In the genomic region with DNA sequence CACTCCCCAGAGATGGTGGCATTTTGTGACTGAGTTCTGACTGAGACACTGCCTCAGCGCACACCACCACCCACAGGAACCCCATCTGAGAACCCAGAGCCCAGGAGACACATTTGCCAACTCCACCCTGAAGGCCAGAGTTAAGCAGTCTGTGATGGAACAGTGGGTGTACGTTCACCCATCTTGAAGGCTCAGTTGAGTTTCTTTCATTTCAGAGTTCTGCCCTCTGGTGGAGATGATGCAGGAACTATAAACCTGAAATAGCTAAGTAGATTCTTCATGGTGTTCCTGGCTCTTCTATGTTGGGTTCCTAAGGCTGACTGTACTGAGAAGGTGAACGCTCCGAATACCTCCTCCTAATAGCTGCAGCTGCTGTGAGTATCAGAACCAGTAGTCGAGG, we compare ENCODE assay signal across 10 mouse cellular contexts. TPM values are rescaled to one million over a fixed set of nuclear protein-coding genes. Genes with fewer than 3 reads are reported as not detected.
DNase-seq lines count a peak whose midpoint lies in the region; ATAC-seq and TF ChIP-seq lines count a peak whose summit lies in the region.
"Had no signal": no experiment of that assay in that cellular context is flagged by ENCODE, and none has a peak within 500 bp of the region (broad histone marks: within the 10 kb centered on the region; RNA-seq: fewer than 3 reads in every experiment).

No protein-coding gene starts in this region.

- no peaks in the 10 kb centered on the region for H3K9me3 ChIP-seq in midbrain, embryonic 14.5 days (ENCODE audit: control insufficient read depth, low read length)
- H3K9me3 ChIP-seq: limb, embryonic 15.5 days had no signal

- no peak for DNase-seq in cerebellum, adult 2 months
- no peak for DNase-seq in cerebellum, adult 9-10 months
- DNase-seq in left cerebral cortex, adult 2 months (ENCODE audit: extremely low spot score in 1 of 2, low spot score in 2 of 2): no peak
- no peak for DNase-seq in left cerebral cortex, adult 18-20 months (ENCODE audit: low spot score in 2 of 2)
- DNase-seq in brain, adult 2 months (ENCODE audit: low read depth, low spot score): peak; percentile 75
- peak; percentile 70 for DNase-seq in midbrain, embryonic 14.5 days
- DNase-seq in heart, adult 8-10 months (ENCODE audit: low spot score): no peak
- no peak for DNase-seq in cerebellum, postnatal 25 days

- H3K27me3 ChIP-seq in cerebellum, adult 2 months (ENCODE audit: control insufficient read depth, insufficient read depth, low read length): no peaks in the 10 kb centered on the region; the same call in 1 of the 2 replicates
- peaks cover 27% of the 10 kb centered on the region for H3K27me3 ChIP-seq in midbrain, embryonic 14.5 days (ENCODE audit: control insufficient read depth, insufficient read depth, low read length)

- H3K36me3 ChIP-seq in midbrain, embryonic 14.5 days (ENCODE audit: control insufficient read depth, insufficient read depth, low read length): no peaks in the 10 kb centered on the region
- H3K36me3 ChIP-seq: limb, embryonic 15.5 days had no signal

- intact Hi-C loops in left cerebral cortex, adult 2 months (cut with DNase I): loop anchor here (1.0 kb wide), 1 partner anchor 154 kb away; no protein-coding TSS in a partner anchor

- 0 out of 2 replicates have a peak, but pooled peaks have one; percentile 2 for TF ChIP-seq CTCF in cerebellum, adult 2 months (IDR thresholded peaks at IDR 0.05; ENCODE audit: borderline replicate concordance, insufficient read depth, low read depth, low read length)
- peak; percentile 64 for TF ChIP-seq CTCF in left cerebral cortex, adult 2 months (IDR thresholded peaks at IDR 0.05)

- H3K4me3 ChIP-seq in cerebellum, adult 2 months (replicated peaks; ENCODE audit: insufficient read depth, low read depth, low read length): no peak overlapping the region
- H3K4me3 ChIP-seq in left cerebral cortex, adult 2 months: no peak overlapping the region
- H3K4me3 ChIP-seq in midbrain, embryonic 14.5 days (replicated peaks; ENCODE audit: low read depth, low read length): no peak overlapping the region
- H3K4me3 ChIP-seq: limb, embryonic 15.5 days had no signal

- TF ChIP-seq POLR2A in cerebellum, adult 2 months (IDR thresholded peaks at IDR 0.05; ENCODE audit: borderline replicate concordance, insufficient read depth, low read length): no peak

- ATAC-seq in midbrain, embryonic 14.5 days (ENCODE audit: low FRiP score, low TSS enrichment): 0 out of 2 replicates have a peak, but pooled peaks have one; percentile 6

- no peak overlapping the region for H3K27ac ChIP-seq in cerebellum, adult 2 months (ENCODE audit: insufficient read depth, low read length)
- H3K27ac ChIP-seq in left cerebral cortex, adult 2 months: no peak overlapping the region
- H3K27ac ChIP-seq in midbrain, embryonic 14.5 days (replicated peaks; ENCODE audit: low read depth, low read length): no peak overlapping the region
- H3K27ac ChIP-seq: limb, embryonic 15.5 days had no signal

- no peaks in the 10 kb centered on the region for H3K4me1 ChIP-seq in cerebellum, adult 2 months (ENCODE audit: control insufficient read depth, insufficient read depth, low read length)
- 0 out of 2 replicates have a peak, but pooled peaks cover 9% of the 10 kb centered on the region for H3K4me1 ChIP-seq in midbrain, embryonic 14.5 days (ENCODE audit: control insufficient read depth, insufficient read depth, low read length)

- no peak overlapping the region for H3K4me2 ChIP-seq in midbrain, embryonic 14.5 days (ENCODE audit: low read length)
- H3K4me2 ChIP-seq: limb, embryonic 15.5 days had no signal

- H3K9ac ChIP-seq in midbrain, embryonic 14.5 days (replicated peaks; ENCODE audit: low read length): no peak overlapping the region
- H3K9ac ChIP-seq: limb, embryonic 15.5 days had no signal

- 60% methylated on average over 5 of the region's 5 CpGs for WGBS in cerebellum, adult 2 months
- 78% methylated on average over 5 of the region's 5 CpGs for WGBS in midbrain, embryonic 14.5 days

RNA-seq across cellular contexts. Expression of a gene that starts 1.5 kb away (rescaled TPM):
- 2.3 and 3.0 TPM in 2 replicates for polyA plus RNA-seq in cerebellum, adult 2 months (2012; rRNA removed)
- total RNA-seq in left cerebral cortex, adult 2 months (2021): under 1 TPM; 0.18 to 0.26 TPM
- total RNA-seq in left cerebral cortex, adult 18-20 months (2021): under 1 TPM; 0.14 TPM
- 1.1 and 1.3 TPM in 2 replicates for polyA plus RNA-seq in midbrain, embryonic 14.5 days (2014; fragmentation: Nextera tagmentation; extraction: Ambion mirVana)
- 100 to 1,000 TPM; 126 to 177 (median 144) TPM for total RNA-seq in heart, adult 8-10 months (2022)
- polyA plus RNA-seq: small intestine, adult 2 months had no signal

RNA-seq across cellular contexts. Expression of a gene that starts 53.7 kb away (rescaled TPM):
- polyA plus RNA-seq in cerebellum, adult 2 months (2012; rRNA removed): 9.6 and 10.9 TPM in 2 replicates
- total RNA-seq in left cerebral cortex, adult 2 months (2021): 10 to 100 TPM; 14.8 to 16.7 TPM
- 10 to 100 TPM; 13.5 to 16.6 TPM for total RNA-seq in left cerebral cortex, adult 18-20 months (2021)
- polyA plus RNA-seq in midbrain, embryonic 14.5 days (2014; fragmentation: Nextera tagmentation; extraction: Ambion mirVana): 14.3 and 19.2 TPM in 2 replicates
- 1 to 10 TPM; 3.2 to 6.6 (median 4.4) TPM for total RNA-seq in heart, adult 8-10 months (2022)

Comparison
In these comparisons a context has a peak if more than half of its experiments do, and no peak if none do; other contexts are left out.
1. DNase-seq: peak in brain, adult 2 months (single experiment) and midbrain, embryonic 14.5 days (single experiment); none in cerebellum, adult 2 months (0 of 2), cerebellum, adult 9-10 months (single experiment), left cerebral cortex, adult 2 months (0 of 2), left cerebral cortex, adult 18-20 months (0 of 2), heart, adult 8-10 months (single experiment) and cerebellum, postnatal 25 days (0 of 2).
2. RNA of a gene that starts 1.5 kb away (total RNA-seq): 126 to 177 TPM in heart, adult 8-10 months; 0.18 to 0.26 TPM in left cerebral cortex, adult 2 months and 0.14 TPM in left cerebral cortex, adult 18-20 months; every median in the first group is over 100 times any median in the second.